Mouse (Mus musculus) spleen, adult 2 months (tissue): ENCODE data around the gene Cep89.

ENCODE experiments used
- CTCF ChIP-seq: fragments of 200-500 bp; IDR thresholded peaks from 2 replicates; pipeline ENCODE4 v1.5.1; 2011; ENCODE audit warnings: mild to moderate bottlenecking, inconsistent platforms; ENCODE audit not compliant: insufficient read depth, insufficient read length, insufficient replicate concordance; ENCODE audit errors: extremely low read depth
- POLR2A ChIP-seq: fragments of 200-500 bp; IDR thresholded peaks from 2 replicates; pipeline ENCODE4 v1.6.1; 2011; ENCODE audit warnings: low read depth, low read length, inconsistent platforms

- TF ChIP-seq CTCF (no peak), POLR2A (no peak)
Observed at GRCm38 (mm10) chr7:35448867-35449266, 52.0 kb downstream of the Cep89 start.
